Mouse (Mus musculus) heart, embryonic 10.5 days (tissue): Measurements from ENCODE around the gene Grk6. TPM values are rescaled to one million over a fixed set of nuclear protein-coding genes. Genes with fewer than 3 reads are reported as not detected.
A peak's percentile ranks its signal among the peaks of the same experiment; 100 is the strongest.

Experiments used
- DNase-seq: peaks from one replicate; pipeline ENCODE4 v3.0.0-alpha.2; 2017; ENCODE audit warnings: low spot score
- H3K27ac ChIP-seq: fragments of 300-500 bp; sonication (generic); 2 replicates; pipeline ENCODE4 v1.5.1; 2016; ENCODE audit warnings: mild to moderate bottlenecking
- H3K27me3 ChIP-seq: fragments of 300-500 bp; sonication (generic); 2 replicates; pipeline ENCODE4 v1.6.1; 2016; ENCODE audit warnings: mild to moderate bottlenecking; ENCODE audit not compliant: poor library complexity, insufficient read depth, severe bottlenecking
- H3K36me3 ChIP-seq: fragments of 300-500 bp; sonication (generic); 2 replicates; pipeline ENCODE4 v1.6.1; 2016; ENCODE audit warnings: mild to moderate bottlenecking, moderate library complexity
- H3K4me1 ChIP-seq: fragments of 300-500 bp; sonication (generic); 2 replicates; pipeline ENCODE4 v1.6.1; 2016; ENCODE audit warnings: mild to moderate bottlenecking
- H3K4me3 ChIP-seq: fragments of 300-500 bp; sonication (generic); 2 replicates; pipeline ENCODE4 v1.5.1; 2016; ENCODE audit warnings: mild to moderate bottlenecking, moderate library complexity
- H3K9me3 ChIP-seq: fragments of 300-500 bp; sonication (generic); 2 replicates; pipeline ENCODE4 v1.6.1; 2016; ENCODE audit warnings: mild to moderate bottlenecking, moderate library complexity
- whole genome bisulfite sequencing: fragments of 180-500 bp; shearing (Covaris S2); methylation state at CpG from one replicate; pipeline ENCODE4 v1.1.7; 2016; 5-methylcytosine and 5-hydroxymethylcytosine counted together
- microRNA-seq: library from miRNA; unstranded; fragments of <30 nt; microRNA quantifications from one replicate; pipeline ENCODE4, GENCODE M21; 2017
- polyA plus RNA-seq: library from polyadenylated mRNA; unstranded; fragments of >200 nt; fragmentation: Nextera tagmentation; extraction: Ambion mirVana; gene quantifications from 2 replicates; pipeline ENCODE4 v1.2.1, GENCODE M21; 2016

Gene Grk6
- polyA plus RNA-seq, 1 experiment from 2014 or later = 44.2 TPM

DNA sequence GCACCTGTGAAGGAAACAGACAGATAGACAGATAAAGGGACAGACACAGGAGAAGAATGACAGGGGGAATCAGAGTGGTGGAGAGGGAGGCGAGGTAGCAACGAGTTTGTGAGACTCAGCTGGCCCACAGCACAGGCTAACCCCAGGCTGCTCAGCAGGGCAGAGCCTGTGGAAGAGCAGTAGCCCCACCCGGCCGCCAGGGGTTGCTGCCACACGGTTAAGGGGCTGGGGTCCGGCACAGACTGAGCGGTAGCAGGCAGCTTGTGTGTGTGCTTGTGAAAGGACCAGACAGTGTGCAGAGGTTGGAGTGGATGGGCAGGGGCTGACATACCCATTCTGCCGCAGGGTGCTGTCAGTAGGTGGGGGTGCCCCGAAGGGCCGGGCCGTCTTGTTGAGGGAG is 63.0 kb downstream of the Grk6 start:
- DNase-seq = no peak
- Histone ChIP-seq H3K27ac (no peak overlapping the region), H3K36me3 (peaks cover 91% of the 10 kb centered on the region), H3K4me1 (peaks cover 60% of the 10 kb centered on the region), H3K27me3 (peaks cover 3% of the 10 kb centered on the region; the same call in 1 of the 2 replicates), H3K9me3 (no peaks in the 10 kb centered on the region), H3K4me3 (no peak overlapping the region)
- WGBS = 78% methylated on average over 11 of the region's 11 CpGs

DNA sequence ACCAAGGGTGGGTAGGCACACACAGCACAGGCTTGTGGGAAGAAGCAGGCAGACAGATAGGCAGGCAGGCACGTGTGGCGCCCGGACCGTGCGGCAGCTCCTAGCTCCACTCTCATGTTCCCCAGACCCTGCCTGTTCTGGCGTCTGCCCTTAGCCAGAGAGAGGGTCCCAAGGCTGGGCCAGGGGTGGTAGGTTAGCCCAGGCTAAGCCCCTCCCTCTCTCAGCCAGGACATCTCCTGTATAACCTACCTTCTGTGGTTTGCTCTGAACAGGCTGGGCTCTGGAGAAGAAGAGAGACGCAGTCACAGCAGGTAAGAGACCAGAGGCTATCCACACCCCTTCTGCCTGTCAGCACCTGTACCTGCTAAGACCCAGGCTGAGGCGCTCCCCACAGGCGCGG is 63.7 kb downstream of the Grk6 start:
- no peak for DNase-seq
- no peaks in the 10 kb centered on the region for H3K9me3 ChIP-seq
- no peak overlapping the region for H3K4me3 ChIP-seq
- 88% methylated on average over 10 of the region's 10 CpGs for WGBS
- peaks cover 3% of the 10 kb centered on the region; the same call in 1 of the 2 replicates for H3K27me3 ChIP-seq
- peaks cover 85% of the 10 kb centered on the region for H3K36me3 ChIP-seq
- H3K27ac ChIP-seq = no peak overlapping the region
- peaks cover 61% of the 10 kb centered on the region for H3K4me1 ChIP-seq

DNA sequence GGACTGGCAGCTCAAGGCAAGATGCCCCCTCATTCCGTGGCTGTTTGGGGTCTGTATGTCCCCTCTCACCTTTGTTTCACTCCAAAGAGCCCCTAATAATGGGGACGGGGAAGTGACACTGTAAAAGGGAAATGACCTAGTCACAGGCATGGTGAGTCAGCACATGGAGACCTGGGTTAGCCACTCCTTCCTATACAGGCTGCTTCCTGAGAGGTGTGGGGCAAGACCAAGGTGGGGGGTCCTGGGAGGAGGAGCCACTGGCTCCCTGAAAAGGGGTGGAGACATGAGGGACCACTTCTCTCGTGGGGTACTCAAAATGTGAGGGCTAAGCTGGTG is 65.4 kb downstream of the Grk6 start:
- peak overlapping the region; percentile 98 for H3K4me3 ChIP-seq
- H3K9me3 ChIP-seq = no peaks in the 10 kb centered on the region
- peaks cover 60% of the 10 kb centered on the region for H3K4me1 ChIP-seq
- WGBS = 22% methylated on average over 3 of the region's 3 CpGs
- peak overlapping the region; percentile 98 for H3K27ac ChIP-seq
- H3K27me3 ChIP-seq = peaks cover 11% of the 10 kb centered on the region
- H3K36me3 ChIP-seq = peaks cover 67% of the 10 kb centered on the region
- DNase-seq = no peak

Small RNAs within 50 kb of the gene (microRNA-seq; reads per million reads assigned to microRNA genes)
- gene Mir6943 = not detected
- gene Mir6944 = 37.6 reads per million, percentile 41 among the genes with 10 or more reads in this experiment
- gene Mir6945 = 11.4 reads per million, percentile 26 among the genes with 10 or more reads in this experiment

Other genes starting within 250 kb of the Grk6 start
- 51.0 and 58.4 TPM in 2 replicates for gene Nsd1, start 235.3 kb upstream of the Grk6 start, polyA plus RNA-seq
- gene Prelid1, start 124.6 kb upstream of the Grk6 start, polyA plus RNA-seq = 478 and 538 TPM in 2 replicates
- 57.4 and 76.2 TPM in 2 replicates for gene Rab24, start 123.1 kb upstream of the Grk6 start, polyA plus RNA-seq
- gene Mxd3, start 115.2 kb upstream of the Grk6 start, polyA plus RNA-seq = 14.3 and 15.0 TPM in 2 replicates
- 114 and 117 TPM in 2 replicates for gene Lman2, start 82.3 kb upstream of the Grk6 start, polyA plus RNA-seq
- gene Rgs14, start 75.3 kb upstream of the Grk6 start, polyA plus RNA-seq = 0.18 and 0.68 TPM in 2 replicates
- not detected in 2 replicates for gene Slc34a1, start 46.9 kb upstream of the Grk6 start, polyA plus RNA-seq
- not detected in 2 replicates for gene Pfn3, start 29.8 kb upstream of the Grk6 start, polyA plus RNA-seq
- gene F12, start 18.3 kb upstream of the Grk6 start, polyA plus RNA-seq = 0.21 and 8.5 TPM in 2 replicates
- gene Prr7, start 19.2 kb downstream of the Grk6 start, polyA plus RNA-seq = 0.17 and 0.21 TPM in 2 replicates
- 101 and 166 TPM in 2 replicates for gene Dbn1, start 43.0 kb downstream of the Grk6 start, polyA plus RNA-seq
- gene Pdlim7, start 68.6 kb downstream of the Grk6 start, polyA plus RNA-seq = 397 and 462 TPM in 2 replicates
- gene Dok3, start 84.2 kb downstream of the Grk6 start, polyA plus RNA-seq = 0.57 and 2.4 TPM in 2 replicates
- 43.4 and 64.1 TPM in 2 replicates for gene Ddx41, start 91.6 kb downstream of the Grk6 start, polyA plus RNA-seq
- gene Fam193b, start 126.0 kb downstream of the Grk6 start, polyA plus RNA-seq = 25.9 and 44.0 TPM in 2 replicates
- 129 and 173 TPM in 2 replicates for gene Tmed9, start 128.7 kb downstream of the Grk6 start, polyA plus RNA-seq
- gene B4galt7, start 154.8 kb downstream of the Grk6 start, polyA plus RNA-seq = 23.9 and 27.6 TPM in 2 replicates
- gene Caml, start 177.9 kb downstream of the Grk6 start, polyA plus RNA-seq = 31.3 and 41.8 TPM in 2 replicates
- gene Ddx46, start 190.0 kb downstream of the Grk6 start, polyA plus RNA-seq = 26.8 and 36.4 TPM in 2 replicates
- 61.1 and 61.3 TPM in 2 replicates for gene B230219D22Rik, start 248.1 kb downstream of the Grk6 start, polyA plus RNA-seq